Mouse (Mus musculus): ENCODE data around the gene Slc16a5. TPM values are rescaled to one million over a fixed set of nuclear protein-coding genes. Genes with fewer than 3 reads are reported as not detected.

Gene Slc16a5
- polyA plus RNA-seq, 1 experiment from 2014 or later = 0.20 TPM

Small RNAs within 50 kb of the gene (microRNA-seq; reads per million reads assigned to microRNA genes)
- 0.44 reads per million for gene Mir3968

Other genes with a start within 250 kb of the Slc16a5 start
- 0.55 and 0.57 TPM in 2 replicates for gene Grin2c, start 195.2 kb upstream of the Slc16a5 start, polyA plus RNA-seq (2015; fragmentation: Nextera tagmentation; extraction: Ambion mirVana)
- 19.4 and 20.4 TPM in 2 replicates for gene Fdxr, start 185.4 kb upstream of the Slc16a5 start, polyA plus RNA-seq (2015; fragmentation: Nextera tagmentation; extraction: Ambion mirVana)
- gene Fads6, start 164.8 kb upstream of the Slc16a5 start, polyA plus RNA-seq (2015; fragmentation: Nextera tagmentation; extraction: Ambion mirVana) = 0.65 and 1.1 TPM in 2 replicates
- not detected in 2 replicates for gene Otop2, start 155.3 kb upstream of the Slc16a5 start, polyA plus RNA-seq (2015; fragmentation: Nextera tagmentation; extraction: Ambion mirVana)
- gene Ush1g, start 140.4 kb upstream of the Slc16a5 start, polyA plus RNA-seq (2015; fragmentation: Nextera tagmentation; extraction: Ambion mirVana) = 0.14 and 0.18 TPM in 2 replicates
- 1.4 and 2.1 TPM in 2 replicates for gene Otop3, start 127.7 kb upstream of the Slc16a5 start, polyA plus RNA-seq (2015; fragmentation: Nextera tagmentation; extraction: Ambion mirVana)
- gene Hid1, start 94.7 kb upstream of the Slc16a5 start, polyA plus RNA-seq (2015; fragmentation: Nextera tagmentation; extraction: Ambion mirVana) = 41.5 and 44.6 TPM in 2 replicates
- 23.7 and 24.1 TPM in 2 replicates for gene Cdr2l, start 80.6 kb upstream of the Slc16a5 start, polyA plus RNA-seq (2015; fragmentation: Nextera tagmentation; extraction: Ambion mirVana)
- 182 and 203 TPM in 2 replicates for gene Mrpl58, start 58.7 kb upstream of the Slc16a5 start, polyA plus RNA-seq (2015; fragmentation: Nextera tagmentation; extraction: Ambion mirVana)
- 920 and 1,025 TPM in 2 replicates for gene Atp5h, start 42.5 kb upstream of the Slc16a5 start, polyA plus RNA-seq (2015; fragmentation: Nextera tagmentation; extraction: Ambion mirVana)
- 22.9 and 23.5 TPM in 2 replicates for gene Kctd2, start 42.3 kb upstream of the Slc16a5 start, polyA plus RNA-seq (2015; fragmentation: Nextera tagmentation; extraction: Ambion mirVana)
- gene Trim80, start 21.9 kb upstream of the Slc16a5 start, polyA plus RNA-seq (2015; fragmentation: Nextera tagmentation; extraction: Ambion mirVana) = not detected in 2 replicates
- gene Armc7, start 13.2 kb downstream of the Slc16a5 start, polyA plus RNA-seq (2015; fragmentation: Nextera tagmentation; extraction: Ambion mirVana) = 13.1 and 14.4 TPM in 2 replicates
- 95.6 and 96.7 TPM in 2 replicates for gene Nt5c, start 29.4 kb downstream of the Slc16a5 start, polyA plus RNA-seq (2015; fragmentation: Nextera tagmentation; extraction: Ambion mirVana)
- gene Jpt1, start 51.9 kb downstream of the Slc16a5 start, polyA plus RNA-seq (2015; fragmentation: Nextera tagmentation; extraction: Ambion mirVana) = 1,262 and 1,276 TPM in 2 replicates
- 1,158 and 1,175 TPM in 2 replicates for gene Sumo2, start 73.8 kb downstream of the Slc16a5 start, polyA plus RNA-seq (2015; fragmentation: Nextera tagmentation; extraction: Ambion mirVana)
- 99.8 and 119 TPM in 2 replicates for gene Nup85, start 102.0 kb downstream of the Slc16a5 start, polyA plus RNA-seq (2015; fragmentation: Nextera tagmentation; extraction: Ambion mirVana)
- 73.9 and 91.8 TPM in 2 replicates for gene Mrps7, start 141.5 kb downstream of the Slc16a5 start, polyA plus RNA-seq (2015; fragmentation: Nextera tagmentation; extraction: Ambion mirVana)
- gene Gga3, start 141.6 kb downstream of the Slc16a5 start, polyA plus RNA-seq (2015; fragmentation: Nextera tagmentation; extraction: Ambion mirVana) = 36.1 and 36.4 TPM in 2 replicates
- 12.0 and 12.5 TPM in 2 replicates for gene Mif4gd, start 150.5 kb downstream of the Slc16a5 start, polyA plus RNA-seq (2015; fragmentation: Nextera tagmentation; extraction: Ambion mirVana)
- gene Slc25a19, start 165.8 kb downstream of the Slc16a5 start, polyA plus RNA-seq (2015; fragmentation: Nextera tagmentation; extraction: Ambion mirVana) = 33.0 and 37.5 TPM in 2 replicates
- 189 and 191 TPM in 2 replicates for gene Grb2, start 246.1 kb downstream of the Slc16a5 start, polyA plus RNA-seq (2015; fragmentation: Nextera tagmentation; extraction: Ambion mirVana)

All from neural tube, embryonic 13.5 days (tissue).